Mouse (Mus musculus): ENCODE data around the gene Slc44a3.

DNA sequence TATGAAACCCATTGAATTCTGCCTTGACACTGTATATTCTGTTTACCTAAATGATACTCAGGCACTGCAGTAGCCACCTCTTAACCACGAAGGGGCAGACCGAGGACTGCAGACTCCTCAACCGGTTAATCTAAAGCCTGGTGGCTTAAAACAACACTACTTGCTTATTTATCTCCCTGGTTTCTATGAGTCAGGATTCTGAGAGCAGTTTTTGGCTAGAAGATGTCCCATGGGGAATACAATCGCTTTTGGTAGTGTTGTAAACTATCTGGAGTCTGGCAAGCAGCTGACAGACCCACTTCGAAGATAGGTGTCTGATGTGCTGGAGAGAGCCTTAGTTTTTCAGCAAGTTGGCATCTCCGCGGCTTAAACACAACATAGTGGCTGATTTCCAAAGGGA is 41.7 kb upstream of the Slc44a3 start:
- TF ChIP-seq EP300 (IDR thresholded peaks at IDR 0.05; ENCODE audit: low read depth) (no peak), CTCF (IDR thresholded peaks at IDR 0.05; ENCODE audit: low read depth) (no peak)

Data from liver, postnatal 0 days (tissue).